Mouse (Mus musculus) cerebellum, postnatal 14 days (tissue): ENCODE measurements around the gene Ttc33.

ENCODE experiments used
- DNase-seq, 2 experiments: peaks; one replicate each; pipeline ENCODE4 v3.0.0; 2021; ENCODE audit warnings: mixed read lengths in 2 of 2

Ttc33 gene

DNA sequence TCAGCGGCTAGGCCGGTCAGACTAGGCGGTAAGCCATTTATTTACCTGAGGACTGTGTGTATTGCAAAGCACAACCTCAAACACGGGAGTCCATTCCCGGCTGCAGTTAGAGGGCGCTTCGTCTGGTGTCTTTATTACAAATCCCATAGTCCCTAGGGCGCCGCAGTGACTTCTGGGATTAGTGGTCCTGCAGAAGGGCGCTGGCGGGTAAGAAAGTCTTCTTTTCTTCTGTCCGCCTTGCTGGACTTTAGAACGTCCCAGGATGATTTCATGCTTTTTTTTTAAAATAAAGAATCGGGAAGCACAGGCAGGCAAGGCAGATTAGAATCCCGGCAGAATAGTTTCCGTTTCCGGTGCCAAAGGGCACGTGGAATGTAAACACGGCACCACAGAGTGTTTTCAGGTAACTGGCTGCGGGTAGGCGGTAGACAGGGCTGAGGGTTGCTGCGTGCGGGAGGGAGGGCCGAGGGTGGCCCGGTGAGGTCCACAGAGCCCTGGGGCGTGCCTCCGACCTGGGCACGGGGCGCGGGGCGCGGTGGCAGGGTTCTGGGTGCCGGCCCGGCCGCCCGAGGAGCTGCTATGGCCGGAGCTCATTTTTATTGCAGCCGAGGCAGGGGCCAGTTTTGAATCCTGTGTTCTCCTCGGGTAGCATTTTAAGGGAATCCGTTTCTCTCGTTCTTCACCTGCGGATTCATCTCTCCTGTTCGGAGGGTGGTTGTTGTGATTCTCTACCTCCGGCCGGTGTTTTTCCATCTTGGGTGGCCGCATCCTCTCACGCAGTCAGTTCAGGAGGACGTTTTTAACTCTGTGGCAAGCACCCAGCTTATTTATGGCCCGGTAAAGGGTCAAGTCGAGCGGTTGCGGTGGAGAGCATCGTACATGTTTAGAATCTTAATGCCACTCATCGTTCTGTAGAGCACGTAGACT, at the start of gene Ttc33:
Gene Ttc33, plus strand, starts transcription at position 160 of the 927 bp plus-strand sequence.
- DNase-seq: peak; percentile 87

DNA sequence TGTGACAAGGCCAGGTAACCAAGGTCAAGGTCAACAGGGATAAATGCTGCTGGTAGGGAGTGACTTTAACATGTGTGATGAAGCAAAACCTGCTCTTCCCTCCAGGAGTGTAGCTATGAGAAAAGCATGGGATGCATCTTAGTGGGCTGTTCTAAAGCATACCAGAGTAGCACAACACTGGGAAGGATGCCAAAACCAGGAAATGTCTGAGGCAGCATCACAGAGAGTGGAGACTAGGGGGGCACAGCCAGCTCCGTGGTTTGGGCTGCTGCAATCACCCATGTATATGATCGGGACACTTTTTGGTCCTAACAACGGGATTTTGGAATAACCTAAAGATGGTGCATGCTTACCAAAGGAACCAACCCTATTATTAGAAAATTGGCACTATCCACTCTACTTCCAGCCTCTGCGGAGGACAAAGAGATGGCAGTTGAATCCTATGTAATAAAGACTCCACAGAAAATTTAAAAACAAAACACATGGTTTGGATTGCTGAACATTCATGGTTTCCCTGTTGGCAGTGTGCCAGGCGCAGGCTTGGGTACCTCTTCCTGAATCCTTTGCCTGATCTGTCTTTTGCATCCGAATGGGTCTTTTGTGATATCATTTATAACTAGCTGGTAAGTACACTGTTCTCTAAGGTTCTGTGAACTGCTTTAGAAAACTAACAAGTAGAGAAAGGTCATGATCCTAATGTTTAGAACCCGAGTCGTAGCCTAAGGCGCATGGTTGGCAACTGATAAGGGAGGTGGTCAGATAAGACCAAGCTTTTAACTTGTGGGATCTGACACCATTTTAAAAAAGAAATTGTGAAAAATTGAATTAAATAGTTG, 47.1 kb upstream of the Ttc33 start:
- no peak for DNase-seq

DNA sequence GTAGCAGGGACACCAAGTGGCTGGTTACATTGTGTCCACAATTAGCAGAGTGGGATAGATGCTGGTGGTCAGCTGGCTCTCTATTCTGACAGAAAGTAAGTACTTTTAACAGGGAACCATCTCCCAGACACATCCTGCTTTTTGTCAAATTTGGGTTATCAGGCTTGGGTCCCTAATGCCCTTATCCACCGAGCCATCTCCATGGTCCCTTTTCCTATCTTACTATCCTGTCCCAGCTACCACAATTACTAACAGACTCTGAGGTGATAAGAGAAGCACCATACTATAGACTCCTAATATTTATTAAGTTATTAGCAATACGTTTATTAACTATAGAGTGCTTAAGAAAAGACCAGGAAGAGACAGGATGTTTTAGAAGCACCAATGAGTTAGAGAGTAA, 46.0 kb upstream of the Ttc33 start:
- no peak for DNase-seq

DNA sequence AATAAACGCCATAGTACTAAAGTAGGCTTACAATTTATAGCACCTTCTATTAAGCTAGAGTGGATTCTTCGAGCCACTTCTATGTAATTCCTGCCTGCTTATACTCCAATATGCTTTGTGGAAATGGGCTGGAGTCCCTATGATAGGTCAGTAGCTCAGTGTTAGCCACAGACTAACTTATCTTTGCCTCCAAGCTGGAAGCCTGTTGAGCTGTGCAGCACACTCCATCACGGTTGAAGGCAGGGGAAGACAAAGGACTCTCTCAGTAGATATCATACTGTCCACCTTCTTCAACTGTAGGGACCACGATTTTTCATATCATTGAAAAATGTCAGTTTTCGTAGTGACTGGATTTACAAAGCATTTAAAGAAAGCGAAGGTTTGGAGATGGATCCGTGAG, 45.5 kb upstream of the Ttc33 start:
- DNase-seq: no peak

DNA sequence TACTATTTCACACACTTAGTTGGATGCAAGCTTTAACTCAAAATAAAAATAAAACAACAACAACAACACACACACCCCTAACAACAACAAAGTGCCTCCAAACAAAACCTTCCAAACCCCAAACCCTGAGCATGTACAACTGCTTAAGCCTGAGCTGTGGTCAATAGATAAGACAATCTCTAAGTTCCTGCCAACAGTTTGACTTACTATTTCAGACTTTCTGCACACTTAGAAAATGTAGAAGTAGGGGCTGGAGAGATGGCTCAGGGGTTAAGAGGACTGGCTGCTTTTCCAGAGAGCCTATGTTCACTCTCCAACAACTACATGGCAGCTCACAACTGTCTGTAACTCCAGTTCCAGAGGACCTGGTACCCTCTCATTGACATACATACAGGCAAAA, 45.0 kb upstream of the Ttc33 start:
- DNase-seq: no peak

DNA sequence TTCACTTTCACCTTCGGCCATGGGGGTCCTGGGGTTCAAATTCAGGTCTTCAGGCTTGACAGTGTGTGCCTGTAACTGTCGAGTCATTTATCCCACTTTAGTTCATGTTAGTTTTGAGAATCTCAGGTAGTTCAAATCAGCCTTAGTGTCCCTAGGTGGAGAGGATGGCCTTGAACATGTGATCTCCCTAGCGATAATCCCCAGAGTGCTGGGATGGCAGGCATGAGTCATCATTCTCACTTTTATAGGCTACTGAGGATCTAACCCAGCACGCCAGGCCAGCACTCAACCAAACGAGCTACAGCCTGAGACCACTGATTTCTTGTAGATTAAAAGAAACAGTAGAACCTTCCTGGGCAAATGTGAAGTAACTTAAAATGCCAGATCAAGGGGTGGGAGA, 43.3 kb upstream of the Ttc33 start:
- DNase-seq: no peak

DNA sequence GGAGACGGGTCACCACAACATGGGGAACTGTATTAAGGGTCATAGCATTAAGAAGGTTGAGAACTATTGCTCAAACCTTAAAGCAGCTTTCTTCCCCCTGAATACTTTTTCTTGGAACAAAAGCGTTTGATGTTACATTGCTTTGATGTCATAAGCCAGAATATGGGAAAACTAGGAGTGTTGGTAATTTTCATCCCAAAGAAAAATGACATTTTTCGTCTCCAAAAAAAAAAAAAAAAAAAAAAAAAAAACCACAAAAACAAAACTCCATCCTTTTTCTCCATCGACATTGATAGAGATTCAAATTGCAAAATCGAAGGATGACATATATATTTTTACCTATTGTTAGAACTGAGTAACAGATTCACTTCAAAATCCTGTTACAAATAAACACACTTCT, 42.6 kb upstream of the Ttc33 start:
- no peak for DNase-seq

DNA sequence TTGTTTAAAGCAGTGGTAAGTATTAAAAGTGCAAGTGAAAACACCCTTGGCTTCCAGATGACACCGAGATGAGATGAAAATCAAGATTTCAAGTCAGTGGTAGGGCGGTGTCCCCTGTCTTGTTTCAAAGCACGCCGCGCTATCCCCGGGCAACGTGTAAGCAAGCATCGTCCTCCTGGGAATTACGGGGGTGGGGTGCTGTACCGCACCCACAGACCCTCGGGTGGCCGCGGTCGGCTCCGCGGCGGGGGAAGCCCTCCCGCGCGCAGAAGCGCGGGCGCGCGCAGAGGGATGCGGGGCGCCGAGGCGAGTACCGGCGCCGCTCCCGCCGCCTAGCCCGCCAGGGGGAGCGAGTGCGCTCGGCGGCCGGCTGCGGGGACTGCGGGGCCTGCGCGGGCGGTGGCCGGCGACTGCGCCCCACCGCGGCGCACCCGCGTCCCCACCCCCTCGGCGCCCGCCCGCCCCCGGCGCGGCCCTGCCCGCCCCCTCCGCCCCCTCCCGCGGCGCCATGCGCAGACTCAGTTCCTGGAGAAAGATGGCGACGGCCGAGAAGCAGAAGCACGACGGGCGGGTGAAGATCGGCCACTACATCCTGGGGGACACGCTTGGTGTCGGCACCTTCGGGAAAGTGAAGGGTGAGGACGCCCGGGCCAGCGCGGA, 41.8 kb upstream of the Ttc33 start, which contains the start of gene Prkaa1:
Gene Prkaa1, plus strand, starts transcription at position 501 of the 660 bp plus-strand sequence.
- DNase-seq: peak; percentile 85 to 86

DNA sequence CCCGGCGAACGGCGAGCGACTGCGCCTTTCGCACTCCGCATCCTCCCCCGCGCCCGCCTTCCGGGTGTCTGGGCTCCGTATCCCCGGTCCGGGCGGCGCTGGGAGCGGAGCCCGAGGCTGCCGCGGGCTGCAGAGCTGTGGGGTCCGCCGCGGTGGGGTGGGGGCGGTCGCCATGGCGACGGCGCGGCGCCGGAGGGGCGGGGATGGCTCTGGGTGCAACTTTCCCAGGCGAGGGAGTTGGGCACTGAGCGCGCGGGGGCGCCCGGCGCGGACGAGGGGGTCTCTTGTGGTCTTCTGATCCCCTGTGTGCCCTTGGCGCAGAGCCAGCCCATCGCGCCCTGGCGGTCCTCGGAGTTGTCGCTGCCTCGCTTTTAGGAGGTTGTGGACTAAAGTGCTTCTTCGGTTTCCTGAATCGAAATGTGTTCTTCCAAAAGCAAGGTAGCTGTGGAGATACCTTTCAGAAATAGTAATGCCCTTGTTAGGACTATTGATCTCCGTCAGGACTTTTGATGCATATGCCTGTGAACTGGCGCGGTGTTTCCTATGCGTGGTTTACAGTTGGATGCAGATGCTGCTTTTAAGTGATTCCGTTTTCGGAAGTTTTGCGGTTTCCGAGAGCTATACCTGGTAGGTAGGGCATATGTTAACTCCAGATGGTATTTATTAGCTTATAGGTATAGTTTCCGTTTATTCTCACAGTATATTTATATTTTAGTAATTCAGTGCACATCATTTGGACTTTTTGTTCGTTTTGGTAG, 41.1 kb upstream of the Ttc33 start:
- DNase-seq: peak; percentile 81 to 85

DNA sequence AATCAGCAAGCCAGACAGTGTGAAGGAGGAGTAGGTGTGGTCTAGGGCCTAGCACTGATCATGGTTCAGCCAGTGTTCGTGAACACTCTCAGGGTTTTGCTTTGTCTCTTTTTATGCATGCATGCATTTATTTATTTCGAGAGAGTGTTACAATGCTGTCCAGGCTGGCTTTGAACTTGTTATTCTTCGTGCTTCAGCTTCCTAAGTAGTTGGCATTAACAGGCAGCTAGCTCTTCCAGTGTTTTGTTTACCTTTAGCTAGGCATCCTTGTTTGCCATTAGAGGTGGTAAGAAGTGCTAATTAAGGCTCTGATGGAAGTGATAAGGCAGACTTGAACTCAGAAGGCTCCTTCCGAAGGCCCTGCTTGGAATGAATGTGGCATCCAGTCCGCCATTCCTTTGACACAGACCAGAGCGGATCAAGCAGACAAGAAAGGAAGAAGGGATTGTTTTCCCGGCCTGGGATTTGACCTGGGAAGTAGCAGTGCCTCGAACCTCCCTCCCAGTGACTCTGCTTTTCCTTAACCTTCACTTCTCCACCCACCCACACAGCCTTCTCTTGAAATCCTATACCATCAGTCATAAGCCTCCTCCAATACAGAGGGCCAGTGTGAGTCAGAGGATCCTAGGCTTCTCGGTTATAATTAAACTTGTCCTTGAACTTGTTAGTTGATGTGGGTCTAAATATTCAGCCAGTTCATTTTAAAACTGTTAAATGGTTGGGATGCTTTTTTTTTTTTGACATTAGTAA, 40.0 kb upstream of the Ttc33 start:
- DNase-seq: no peak

DNA sequence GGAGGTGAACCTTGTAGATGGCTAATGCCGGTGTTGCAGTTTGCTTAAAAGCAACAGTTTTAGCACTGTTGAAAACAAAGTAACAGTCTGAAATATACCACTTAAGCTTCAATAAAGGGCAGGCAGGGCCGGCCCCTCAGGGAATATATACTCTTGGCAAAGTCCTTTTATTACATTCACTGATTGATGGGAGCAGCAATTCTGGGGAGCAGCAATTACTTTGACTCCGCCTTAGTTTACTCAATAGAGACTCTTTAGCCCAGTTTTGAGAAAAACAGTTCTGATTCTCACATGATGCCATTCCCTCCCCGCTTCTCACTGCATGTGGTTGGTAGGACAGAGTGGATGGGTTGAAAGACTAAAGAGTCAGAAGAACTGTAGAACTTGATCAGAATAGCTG, 36.1 kb upstream of the Ttc33 start:
- no peak for DNase-seq

DNA sequence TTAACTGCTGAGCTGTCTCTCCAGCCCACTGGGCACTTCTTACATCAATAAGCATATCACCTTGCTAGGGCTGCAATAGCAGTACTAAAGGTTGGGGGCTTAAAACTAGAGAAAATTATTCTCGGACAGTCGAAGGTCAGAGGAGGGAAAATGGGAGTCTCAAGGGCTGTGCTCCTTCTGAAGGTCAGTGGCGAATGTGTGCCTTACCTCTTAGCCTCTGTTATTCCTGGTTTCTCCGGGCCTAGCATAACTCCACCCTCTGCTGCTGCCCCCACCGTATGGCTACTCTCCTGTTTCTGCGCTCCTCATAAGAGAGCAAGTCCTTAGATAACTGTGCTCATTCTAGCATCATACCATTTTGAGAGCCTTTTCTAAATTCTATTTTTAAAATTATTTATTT, 33.2 kb upstream of the Ttc33 start:
- DNase-seq: no peak

DNA sequence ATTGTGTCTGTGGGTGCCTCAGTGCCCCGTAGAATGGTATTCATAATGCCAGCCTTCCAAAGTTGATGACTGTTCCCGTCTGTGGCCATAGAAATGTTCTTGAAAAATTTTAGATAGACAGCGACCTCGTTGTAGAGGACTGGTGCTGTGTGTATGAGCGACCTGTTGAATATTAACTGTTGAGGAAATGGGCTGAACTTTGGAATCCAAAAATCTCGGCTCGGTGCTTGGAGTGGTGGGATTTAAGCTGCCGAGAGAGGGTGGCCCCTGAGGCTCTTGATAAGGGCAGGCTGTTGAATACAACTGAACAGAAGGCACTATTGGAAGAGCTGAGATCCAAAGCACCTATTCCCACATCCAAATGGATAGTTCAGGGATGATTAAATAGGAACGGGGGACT, 30.7 kb upstream of the Ttc33 start:
- DNase-seq: no peak

DNA sequence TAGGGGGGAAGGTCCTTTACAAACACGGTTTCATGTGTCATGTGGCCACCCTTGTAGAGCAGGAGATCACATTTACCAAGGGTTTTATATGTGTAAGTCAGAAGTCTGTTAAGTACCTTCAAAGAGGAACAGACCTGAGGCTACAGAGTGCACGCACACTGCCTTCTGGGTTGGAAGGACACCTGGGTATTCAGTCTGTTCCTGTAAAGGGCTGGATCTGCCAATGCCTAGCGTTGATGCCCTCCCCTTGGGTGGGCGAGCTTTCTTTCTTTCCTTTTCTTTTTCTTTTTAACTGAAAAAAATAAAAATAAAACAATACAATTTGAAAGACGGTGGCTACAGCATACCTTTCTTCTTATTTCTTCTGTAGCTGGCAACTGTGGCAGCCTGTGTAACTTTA, 30.2 kb upstream of the Ttc33 start:
- no peak for DNase-seq

DNA sequence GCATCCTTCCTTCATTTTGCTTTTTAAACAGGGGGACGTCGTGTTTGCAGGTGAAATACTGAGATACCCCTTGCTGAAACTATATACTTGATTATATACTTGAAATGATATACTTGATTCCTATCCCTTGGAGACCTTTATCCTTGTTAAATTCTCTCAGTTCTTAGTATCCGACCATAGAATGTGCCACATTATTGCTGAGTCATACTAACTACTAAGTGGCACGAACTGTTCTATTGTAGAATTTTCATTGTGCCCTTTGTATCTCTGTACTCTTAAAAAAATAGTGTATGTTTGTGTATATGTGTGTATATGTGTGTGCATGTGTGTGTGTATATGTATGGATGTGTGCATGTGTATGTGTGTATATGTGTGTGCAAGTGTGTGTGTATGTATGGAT, 29.0 kb upstream of the Ttc33 start:
- DNase-seq: no peak

DNA sequence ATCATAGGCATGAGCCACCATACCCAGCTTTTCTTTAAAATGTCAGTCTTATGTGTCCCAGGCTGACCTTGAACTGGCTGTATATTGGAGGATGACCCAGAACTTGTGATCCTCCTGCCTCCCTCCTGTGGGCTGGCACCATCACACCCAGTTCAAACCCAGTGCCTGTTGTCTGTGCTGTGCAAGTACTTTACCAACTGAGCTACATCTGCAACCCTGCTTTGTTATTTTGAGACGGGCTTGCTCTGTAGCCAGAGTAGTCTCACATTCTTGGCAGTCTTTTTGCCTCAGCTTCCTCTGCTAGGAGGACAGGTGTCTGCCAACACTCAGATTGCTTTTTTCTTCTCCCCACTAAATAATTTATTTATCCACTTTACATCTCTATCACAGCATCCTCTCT, 27.9 kb upstream of the Ttc33 start:
- no peak for DNase-seq

DNA sequence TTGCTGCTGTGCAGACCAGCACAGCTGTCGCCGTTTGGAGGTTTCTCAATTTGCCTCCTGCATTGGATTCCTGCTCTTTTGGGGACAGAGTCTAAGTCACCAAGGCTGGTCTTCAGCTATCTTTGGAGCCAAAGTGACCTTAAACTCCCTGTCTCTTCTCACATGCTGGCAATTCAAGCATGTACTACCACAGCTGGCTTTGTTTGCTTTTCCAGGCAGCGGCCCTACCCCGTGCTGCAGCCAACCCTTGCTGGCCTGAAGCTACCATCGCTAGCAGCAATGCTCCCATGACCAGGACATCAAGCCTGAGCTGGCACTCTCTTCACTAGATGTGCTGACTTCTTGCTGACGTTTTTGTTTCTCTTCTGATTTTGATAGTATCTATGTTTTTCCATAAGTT, 26.5 kb upstream of the Ttc33 start:
- no peak for DNase-seq

DNA sequence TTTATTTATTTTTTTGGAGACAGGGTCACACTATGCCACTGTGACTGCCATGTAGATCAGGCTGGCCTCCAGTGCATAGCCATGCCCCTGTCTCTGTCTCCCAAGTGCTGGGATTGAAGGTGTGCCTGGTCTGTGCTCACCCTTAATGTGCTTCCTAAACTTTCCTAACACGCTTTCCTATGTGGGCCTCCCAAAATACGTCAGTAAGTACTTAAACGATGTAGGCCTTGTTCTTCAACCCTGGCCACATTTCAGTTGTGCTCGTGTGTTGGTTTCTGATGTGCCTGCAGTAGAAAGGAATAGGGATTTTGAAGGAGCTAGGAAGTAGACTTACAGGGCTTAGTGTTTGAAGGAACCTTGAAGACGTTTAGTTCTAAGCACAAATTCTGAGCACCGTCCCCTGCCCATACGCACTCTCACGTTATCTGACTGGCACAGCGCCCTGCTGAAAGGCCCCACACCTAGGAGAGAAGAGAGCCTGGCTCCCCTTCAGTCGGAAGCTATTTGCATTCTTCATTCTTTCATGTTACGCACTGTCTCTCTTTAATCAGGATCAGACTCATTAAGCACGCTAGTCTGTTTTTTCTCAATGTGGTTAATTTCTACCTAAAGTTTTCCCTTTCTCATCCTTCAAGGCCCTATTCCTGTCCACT, 20.1 kb upstream of the Ttc33 start:
- no peak for DNase-seq

DNA sequence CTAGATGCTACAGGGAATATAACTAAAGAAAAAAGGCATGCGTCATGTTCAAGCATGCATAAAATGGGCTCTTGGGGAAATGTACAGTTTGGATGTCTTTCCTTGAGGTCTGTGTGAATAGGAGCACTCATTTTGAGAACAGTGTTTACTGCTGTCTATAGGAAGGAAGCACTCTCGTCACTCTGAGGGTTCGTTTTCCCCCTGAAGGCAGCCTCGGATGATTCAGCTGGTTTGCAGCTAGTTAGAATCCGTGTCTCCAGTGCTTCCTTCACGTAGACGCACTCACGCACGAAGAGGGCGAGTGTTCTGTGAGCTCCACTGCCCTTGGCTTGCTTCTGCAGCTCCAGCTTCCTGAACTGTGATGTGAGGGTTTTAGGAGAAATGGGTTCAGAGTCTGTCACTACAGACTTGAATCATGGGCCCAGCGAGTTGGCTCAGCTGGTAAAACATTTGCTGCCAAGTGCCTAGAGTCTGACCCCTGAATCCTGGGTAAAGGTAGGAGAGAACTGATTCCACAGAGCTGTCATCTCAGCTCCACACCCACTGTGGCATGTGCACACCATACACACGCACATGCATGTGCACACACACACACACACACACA, 12.0 kb upstream of the Ttc33 start:
- no peak for DNase-seq

DNA sequence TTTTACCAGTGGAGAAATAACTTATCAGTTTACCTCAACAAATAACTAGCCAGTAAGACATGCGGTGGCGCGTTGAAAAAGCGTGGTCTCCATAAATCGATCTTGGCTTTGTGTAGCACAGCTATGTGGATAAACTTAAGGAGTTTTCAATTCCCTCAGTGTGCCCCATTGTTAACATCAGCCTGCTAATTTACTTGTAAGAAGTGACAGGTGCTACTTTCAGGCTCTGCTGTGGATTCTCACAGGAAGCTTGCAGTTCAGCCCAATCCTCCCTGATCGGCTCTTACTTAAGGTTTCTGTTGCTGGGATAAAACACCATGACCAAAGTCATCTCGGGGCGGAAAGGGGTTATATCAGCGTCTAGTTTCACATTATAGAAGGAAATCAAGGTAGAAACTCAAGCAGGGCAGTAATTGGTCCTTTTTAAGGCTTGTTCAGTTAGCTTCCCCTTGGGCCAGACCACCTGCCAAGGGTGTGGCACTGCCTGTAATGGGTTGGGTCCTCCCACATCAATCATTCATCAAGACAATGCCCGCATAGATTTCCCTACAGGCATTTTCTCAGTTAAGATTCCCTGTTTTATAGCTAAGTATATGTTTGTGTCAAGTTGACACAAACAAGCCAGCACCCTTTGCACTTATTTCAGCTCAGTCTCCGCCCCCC, 526 bp upstream of the Ttc33 start:
- DNase-seq: peak; percentile 48 to 51
